Mouse (Mus musculus) c-Kit-positive CD71-positive TER-119-positive erythroid progenitor cells, embryonic 14.5 days (primary cell): ENCODE data around the gene Wdcp.
"Not testable (repeated sequence)": the region's sequence is repeated elsewhere in the genome, so short reads cannot be mapped to it uniquely, and the experiment has no call there.

Experiments
- DNase-seq: peaks from one replicate; pipeline ENCODE4 v3.0.0-alpha.2; 2013; ENCODE audit warnings: low spot score

Wdcp gene

GRCm38 (mm10) chr12:4842890-4843597 is at the start of gene Wdcp:
TSS of gene Wdcp (plus strand) at chr12:4843303.
- DNase-seq, result peak; percentile 85

DNA sequence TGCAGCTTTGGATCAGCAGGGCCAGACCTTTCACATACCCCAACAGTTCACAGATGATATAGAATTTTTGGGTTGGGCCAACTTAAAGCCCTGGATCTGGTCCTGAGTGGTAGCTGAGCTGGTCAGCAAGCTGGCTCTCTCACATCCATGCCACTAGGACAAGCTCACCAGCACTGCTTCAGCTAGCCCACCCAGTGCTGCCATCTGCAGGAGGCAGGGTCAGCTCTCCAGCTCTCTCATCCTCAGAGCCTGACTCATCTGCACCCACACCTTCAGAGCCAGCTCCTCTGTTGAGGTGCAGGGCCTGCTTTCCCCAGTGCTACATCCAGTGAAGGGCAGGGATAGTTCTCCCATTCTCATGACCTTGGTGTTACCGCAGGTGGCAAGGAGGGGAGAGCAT is 49.4 kb upstream of the Wdcp start:
- DNase-seq, result no peak

DNA sequence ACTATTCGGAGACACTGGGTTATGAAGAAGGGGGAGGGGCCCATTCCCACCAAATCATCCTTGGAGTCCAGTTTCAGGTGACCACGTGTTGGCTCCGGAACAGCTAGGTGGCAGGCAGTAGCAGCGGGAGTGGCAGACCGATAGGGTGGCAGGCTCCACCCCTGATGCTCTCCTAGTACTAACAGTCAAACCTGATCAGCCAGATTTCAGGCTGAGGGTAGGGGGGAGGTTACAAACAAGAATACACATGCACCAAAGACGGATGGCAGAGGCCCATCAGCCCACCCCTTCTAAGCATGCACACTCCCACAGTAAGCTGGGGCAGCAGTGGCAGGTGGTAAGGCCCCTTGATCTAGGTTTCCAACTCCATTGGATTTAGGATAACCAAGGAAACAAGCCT is 45.6 kb upstream of the Wdcp start:
- DNase-seq, result not testable (repeated sequence)

DNA sequence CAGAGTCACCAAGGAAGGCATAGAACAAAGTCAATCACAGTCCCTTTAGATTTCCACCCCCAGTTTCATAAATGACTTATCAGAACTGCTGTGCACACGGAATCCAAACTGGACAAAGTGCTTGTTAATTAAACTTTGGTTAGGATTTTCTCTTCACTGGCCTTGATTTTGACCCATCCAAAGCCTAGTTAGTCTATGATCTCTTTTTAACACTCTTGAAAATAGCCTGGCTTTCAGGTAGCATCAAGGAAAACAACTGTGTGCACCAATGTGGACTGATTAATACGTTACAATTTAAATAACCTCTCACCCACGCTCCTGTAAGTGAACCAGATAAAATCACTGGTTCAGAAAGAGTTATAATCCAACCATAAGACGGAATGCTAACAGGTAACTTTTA is 32.1 kb upstream of the Wdcp start:
- no peak for DNase-seq

DNA sequence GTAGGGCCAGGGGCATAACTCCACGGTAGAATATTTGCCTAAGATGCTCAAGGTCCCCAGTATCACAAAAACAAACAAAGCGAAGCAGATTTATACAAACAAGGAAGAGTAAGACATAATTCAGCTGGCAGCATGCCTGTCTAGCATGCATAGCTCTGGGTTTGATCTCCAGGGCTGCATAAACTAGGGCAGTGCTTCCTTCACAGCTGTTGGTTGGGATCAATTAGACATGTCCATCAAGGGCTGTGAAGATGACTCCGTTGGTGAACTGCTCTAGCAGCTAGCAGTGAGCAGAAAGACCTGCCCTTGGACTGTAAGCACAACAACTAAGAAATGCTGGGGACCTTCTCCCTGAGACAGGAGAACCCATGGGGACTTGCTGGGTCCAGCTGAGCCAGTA is 31.4 kb upstream of the Wdcp start:
- no peak for DNase-seq

GRCm38 (mm10) chr12:4813636-4814035 is 29.5 kb upstream of the Wdcp start:
- no peak for DNase-seq

DNA sequence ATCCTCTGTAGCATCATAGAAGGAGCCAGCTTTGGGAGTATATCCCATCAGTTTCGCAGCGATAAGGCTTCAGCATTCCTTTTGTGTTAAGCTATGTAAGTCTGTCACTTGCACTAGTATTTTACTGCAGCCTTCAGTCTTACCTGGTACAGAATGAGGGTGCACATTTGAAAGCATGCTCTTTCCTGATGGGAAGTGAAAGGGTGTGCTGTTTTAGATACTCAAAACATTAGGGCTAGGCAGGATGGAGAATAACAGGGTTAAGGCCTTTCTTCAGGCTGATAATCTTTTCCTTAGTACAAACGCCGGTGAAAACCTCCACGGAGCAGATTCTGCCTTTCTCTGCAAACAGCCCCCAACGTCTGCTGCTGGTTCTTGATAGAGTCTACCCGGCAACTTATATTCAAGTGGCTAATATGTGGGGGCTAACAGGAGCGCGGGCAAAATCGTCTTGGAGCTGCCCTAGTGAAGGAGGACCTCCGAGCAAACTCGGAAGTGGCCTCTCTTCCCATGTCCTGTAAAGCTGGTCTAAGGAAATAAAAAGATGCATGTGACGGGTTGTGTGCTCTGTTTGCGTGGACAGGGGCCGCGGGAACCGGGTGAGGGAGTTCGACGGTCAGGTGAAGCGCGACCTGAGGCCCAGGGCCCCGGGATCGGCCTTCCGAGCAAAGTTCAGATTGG is 26.3 kb upstream of the Wdcp start:
- no peak for DNase-seq

GRCm38 (mm10) chr12:4817361-4818101 is 25.6 kb upstream of the Wdcp start, which contains the start of gene Sf3b6:
TSS of gene Sf3b6 (plus strand) at chr12:4817544.
- DNase-seq, result peak; percentile 99

DNA sequence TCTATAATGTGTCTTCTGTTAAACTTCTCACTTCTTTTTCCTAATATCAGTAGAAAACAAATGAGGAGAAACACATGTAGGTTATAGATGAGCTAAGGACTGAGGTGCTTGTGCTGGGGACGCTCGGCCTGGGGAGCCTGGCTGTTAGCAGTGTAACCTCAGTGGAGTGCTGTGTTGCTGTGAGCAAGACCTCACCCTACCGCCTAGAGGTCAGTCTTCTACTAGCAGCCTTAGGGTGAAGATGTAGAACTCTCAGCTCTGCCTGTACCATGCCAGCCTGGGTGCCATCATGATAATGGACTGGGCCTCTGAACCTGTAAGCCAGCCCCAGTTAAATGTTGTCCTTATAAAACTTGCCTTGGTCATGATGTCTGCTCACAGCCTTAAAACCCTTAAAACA is 15.8 kb upstream of the Wdcp start:
- DNase-seq, result no peak

DNA sequence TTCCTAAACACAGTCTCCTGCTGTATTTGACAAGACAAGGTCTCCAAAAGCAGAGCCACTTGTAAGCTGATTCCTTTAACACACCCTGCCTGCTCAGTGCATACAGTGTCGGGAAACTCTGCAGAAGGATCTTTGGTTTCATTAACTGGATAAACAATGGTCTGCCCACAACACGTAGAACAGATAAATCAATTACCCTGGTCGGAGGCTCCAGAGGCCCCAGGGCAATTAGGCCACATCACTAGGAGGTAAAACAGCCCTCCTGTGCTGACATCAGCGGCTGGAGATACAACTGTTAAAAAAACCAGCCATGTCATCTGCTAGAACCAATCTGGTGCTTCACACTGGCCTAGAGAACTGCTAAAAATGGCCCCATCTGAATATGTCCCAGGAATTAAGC is 6.1 kb upstream of the Wdcp start:
- no peak for DNase-seq

GRCm38 (mm10) chr12:4840010-4840409 is 3.1 kb upstream of the Wdcp start:
- no peak for DNase-seq

- DNase-seq, result no peak
Observed at GRCm38 (mm10) chr12:4840741-4841140, 2.4 kb upstream of the Wdcp start.

GRCm38 (mm10) chr12:4841392-4841887 is 1.7 kb upstream of the Wdcp start, which contains the start of gene Fkbp1b:
TSS of gene Fkbp1b (minus strand) at chr12:4841591.
- no peak for DNase-seq

- DNase-seq, result no peak
Observed at GRCm38 (mm10) chr12:4842456-4842855, 647 bp upstream of the Wdcp start.

GRCm38 (mm10) chr12:4843741-4844140 is 638 bp downstream of the Wdcp start:
- peak; percentile 51 for DNase-seq

GRCm38 (mm10) chr12:4856160-4856559 is 13.1 kb downstream of the Wdcp start:
- DNase-seq, result no peak

GRCm38 (mm10) chr12:4856834-4857233 is 13.7 kb downstream of the Wdcp start:
- DNase-seq, result no peak

GRCm38 (mm10) chr12:4859241-4859914 is 16.3 kb downstream of the Wdcp start:
- DNase-seq, result no peak

DNA sequence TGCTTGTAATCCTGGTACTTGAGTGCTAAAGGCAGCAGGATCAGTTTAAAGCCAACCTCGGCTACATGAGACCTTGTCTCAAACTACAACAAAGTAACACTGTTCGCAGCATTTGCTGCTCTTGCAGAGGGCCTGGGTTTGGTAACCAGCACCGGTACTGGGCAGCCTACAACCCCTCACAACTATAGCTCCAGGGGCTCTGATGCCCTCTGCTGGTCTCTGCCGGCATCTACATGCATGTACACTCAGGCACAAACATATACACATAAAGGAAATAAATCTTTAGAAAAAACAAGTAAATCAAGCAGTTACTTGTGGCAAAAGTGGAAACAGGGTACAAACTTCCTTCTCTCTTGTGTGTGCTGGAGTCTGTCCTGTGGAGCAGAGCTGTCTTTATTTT is 19.6 kb downstream of the Wdcp start:
- DNase-seq, result no peak

GRCm38 (mm10) chr12:4863654-4864337 is 20.7 kb downstream of the Wdcp start:
- DNase-seq, result no peak

GRCm38 (mm10) chr12:4864338-4864690 is 21.2 kb downstream of the Wdcp start:
- DNase-seq, result no peak

- DNase-seq, result no peak
Observed at GRCm38 (mm10) chr12:4868924-4869323, 25.8 kb downstream of the Wdcp start.
